Mouse (Mus musculus) cerebellum, postnatal 14 days (tissue): ENCODE measurements at regions not wholly inside any gene's neighbourhood (a gene's known extent, or its start where the extent isn't known, plus 50 kb on each side); places are given as distances from the start of the nearest gene placed in this dataset.

ENCODE experiments used
- DNase-seq, 2 experiments: peaks; one replicate each; pipeline ENCODE4 v3.0.0; 2021; ENCODE audit warnings: mixed read lengths in 2 of 2

- no peak for DNase-seq
Measured at GRCm38 (mm10) chr5:39159651-39160050, 283.0 kb upstream of the Clnk start.

DNA sequence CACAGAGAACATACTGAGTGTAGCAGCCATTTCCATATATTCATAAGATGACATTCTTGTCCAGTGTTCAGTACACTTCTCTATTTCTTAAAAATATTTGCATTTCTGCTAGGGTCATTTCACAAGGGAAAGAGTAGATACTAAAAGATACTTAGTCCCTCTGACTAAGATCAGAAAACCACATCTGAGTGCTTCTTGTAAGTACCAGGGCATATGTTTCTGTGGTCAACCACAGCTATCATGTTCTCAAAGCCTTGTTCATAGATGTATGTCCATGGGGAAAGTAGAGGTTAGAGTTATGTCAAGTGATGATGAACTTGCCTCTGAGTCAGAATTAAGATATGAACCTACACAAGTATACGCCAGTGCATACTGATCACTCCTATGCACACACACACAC lies 279.2 kb upstream of the Clnk start:
- DNase-seq = no peak

GRCm38 (mm10) chr5:39153291-39153794 lies 276.7 kb upstream of the Clnk start:
- DNase-seq = no peak

DNA sequence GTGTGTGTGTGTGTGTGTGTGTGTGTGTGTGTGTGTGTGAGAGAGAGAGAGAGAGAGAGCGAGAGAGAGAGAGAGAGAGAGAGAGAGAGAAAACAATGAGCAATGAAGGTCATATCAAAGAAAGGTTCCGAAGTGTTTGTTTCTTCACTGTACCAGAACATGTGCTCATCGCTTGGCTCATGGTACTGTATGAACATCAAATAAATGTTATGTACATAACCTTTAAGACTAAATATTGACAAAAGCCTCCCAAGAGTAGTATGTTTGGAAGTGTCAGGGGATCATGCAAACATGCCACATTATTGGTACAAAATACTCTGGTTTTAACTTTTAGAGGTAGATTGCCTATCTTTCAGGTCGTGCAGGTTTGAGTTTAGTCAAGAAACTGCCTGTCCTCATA lies 275.3 kb upstream of the Clnk start:
- DNase-seq = no peak

GRCm38 (mm10) chr5:39150891-39151290 lies 274.3 kb upstream of the Clnk start:
- DNase-seq = no peak

DNA sequence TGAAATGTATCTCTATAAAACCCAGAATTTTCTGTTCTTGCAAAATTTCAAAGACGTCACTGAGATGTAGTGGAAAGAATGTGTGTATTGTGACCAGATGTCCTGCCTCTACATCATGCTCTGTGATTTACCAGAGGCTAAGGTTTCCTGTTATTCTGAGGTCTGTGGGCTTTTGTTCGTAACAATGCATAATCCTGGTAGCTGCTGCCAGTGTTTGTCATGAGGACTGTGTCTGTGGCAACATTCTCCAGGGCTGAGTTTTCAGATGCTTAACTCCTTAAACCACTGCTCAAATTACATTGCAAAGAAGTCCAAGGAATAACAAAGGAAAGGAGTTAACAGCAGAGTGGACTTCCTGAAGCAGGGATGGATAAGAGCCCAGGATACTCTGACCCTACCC lies 269.0 kb upstream of the Clnk start:
- DNase-seq = no peak

DNA sequence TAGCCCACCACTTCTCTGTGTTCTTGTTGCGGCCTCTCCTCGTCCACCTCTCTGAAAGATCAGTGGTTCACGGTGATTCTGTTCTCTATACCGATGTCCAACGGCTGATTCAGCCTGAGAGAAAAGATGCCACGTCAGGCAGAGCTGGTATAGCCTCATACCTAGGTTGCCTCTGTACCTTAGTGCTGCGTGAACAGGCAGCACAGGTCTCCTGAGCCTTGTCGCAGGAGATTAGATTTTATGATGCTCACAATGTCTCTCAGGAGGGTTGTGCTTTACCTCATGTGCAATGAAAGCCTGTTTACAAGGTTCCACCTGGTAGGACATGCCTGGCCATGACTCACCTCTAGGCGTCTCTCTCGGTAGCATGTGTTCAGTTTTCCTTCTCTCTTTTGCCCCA lies 267.6 kb upstream of the Clnk start:
- DNase-seq = no peak

GRCm38 (mm10) chr5:39143648-39144047 lies 267.0 kb upstream of the Clnk start:
- peak; percentile 35 to 42 for DNase-seq

- DNase-seq = no peak
Measured at GRCm38 (mm10) chr5:39138375-39138774, 261.8 kb upstream of the Clnk start.

- no peak for DNase-seq
Measured at GRCm38 (mm10) chr5:39128931-39129330, 252.3 kb upstream of the Clnk start.

- DNase-seq = no peak
Measured at GRCm38 (mm10) chr5:39126833-39127232, 250.2 kb upstream of the Clnk start.

DNA sequence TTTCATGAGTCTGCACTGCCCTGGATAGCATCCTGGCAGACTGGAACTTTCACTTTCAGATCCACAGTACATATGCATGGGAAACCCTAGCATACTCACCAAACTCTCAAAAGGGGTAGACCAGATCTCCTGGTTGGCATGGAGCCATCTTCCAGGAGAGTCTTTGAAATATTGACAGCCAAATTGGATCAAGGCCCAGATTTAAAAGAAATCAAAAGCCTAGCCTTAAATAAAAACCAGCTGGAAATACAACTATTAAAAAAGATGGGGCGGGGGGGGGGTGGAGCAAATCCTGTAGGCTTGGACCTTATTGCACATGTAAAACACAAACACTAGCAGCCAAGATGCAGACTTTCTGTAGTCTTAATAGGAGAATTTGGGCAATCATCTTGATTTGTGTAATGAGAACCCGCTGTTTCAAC lies 249.7 kb upstream of the Clnk start:
- DNase-seq = peak; percentile 62 to 64

- no peak for DNase-seq
Measured at GRCm38 (mm10) chr5:39110336-39110735, 233.7 kb upstream of the Clnk start.

DNA sequence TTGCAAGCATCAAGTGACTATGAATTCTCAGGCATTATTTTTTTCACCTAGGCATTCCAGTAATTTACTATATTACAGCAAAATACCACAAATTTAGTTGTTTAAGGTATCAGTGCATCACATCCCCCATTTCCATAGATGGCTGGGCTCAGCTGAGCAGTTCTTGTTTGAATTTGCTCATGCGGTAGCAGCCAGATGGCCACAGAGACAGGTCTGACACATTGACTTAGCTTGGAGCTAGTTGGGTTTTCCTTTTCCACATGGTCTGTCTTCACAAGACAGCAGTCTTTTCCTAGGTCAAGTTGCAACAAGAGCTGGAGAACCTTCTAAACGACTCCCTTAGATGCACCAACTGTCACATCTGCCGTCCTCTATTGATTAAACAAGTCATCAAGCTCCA lies 232.9 kb upstream of the Clnk start:
- peak; percentile 24 to 46 for DNase-seq

GRCm38 (mm10) chr5:39099113-39099512 lies 222.5 kb upstream of the Clnk start:
- DNase-seq = peak in 1 of 2 experiments; percentile 23

DNA sequence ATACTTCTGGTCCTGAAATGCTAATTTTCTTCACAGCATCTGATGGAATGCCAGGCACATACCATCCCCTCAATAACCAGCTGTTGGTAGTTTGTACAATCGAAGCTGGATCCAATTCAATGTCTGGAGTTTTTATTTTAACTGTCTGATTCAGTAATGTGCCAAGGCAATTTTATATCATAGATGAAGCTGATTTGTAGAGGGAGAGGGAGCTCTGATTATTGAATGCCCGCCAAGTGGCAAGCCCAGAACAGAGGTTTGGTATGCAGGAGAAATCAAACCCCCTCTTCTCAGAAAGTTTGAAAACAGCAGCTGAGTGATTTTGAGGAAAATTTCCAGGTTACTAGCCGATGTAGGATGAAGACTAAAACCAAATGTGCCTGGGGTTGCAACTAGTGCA lies 218.3 kb upstream of the Clnk start:
- DNase-seq = no peak

GRCm38 (mm10) chr5:39076555-39077178 lies 200.1 kb upstream of the Clnk start:
- DNase-seq = peak; percentile 79 to 80

- DNase-seq = no peak
Measured at GRCm38 (mm10) chr5:39069683-39070082, 193.1 kb upstream of the Clnk start.

DNA sequence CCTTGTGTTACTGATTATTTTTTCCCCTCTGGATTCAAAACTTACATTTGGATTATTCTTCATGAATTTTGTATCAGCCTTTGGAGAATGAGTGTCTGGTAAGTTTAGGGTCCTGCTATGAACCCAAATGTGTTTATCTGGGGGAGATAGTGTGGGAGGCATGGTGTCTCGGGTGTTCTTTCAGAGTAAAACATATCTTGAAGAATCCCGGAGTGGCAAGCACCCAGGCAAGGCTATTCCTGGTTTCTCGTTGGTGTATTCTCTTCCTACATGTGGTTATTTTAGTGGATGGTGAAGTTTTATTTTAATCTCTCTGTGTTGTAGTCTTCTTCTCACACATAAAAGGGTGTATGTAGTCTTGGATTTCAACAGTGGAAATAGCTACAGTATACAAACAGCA lies 186.4 kb upstream of the Clnk start:
- no peak for DNase-seq

- DNase-seq = no peak
Measured at GRCm38 (mm10) chr5:39052490-39053250, 176.1 kb upstream of the Clnk start.

DNA sequence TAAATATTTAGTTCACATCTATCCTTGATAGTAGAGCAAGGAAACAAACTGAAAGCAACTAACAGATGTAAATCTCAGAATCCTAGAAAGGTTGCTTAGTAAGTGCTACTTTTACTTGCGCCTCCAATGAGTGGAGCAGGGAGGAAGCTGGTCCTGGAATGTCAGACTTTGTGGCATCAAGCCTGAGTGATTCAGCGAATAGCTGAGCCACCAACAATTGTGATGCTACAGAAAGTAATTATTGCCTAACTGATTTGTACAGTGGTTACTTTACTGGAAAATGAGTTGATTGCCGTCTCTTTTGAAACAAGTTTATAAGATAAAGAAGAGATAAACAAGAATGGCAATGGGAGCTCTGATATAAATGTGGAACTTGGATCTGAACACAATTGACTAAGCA lies 173.9 kb upstream of the Clnk start:
- DNase-seq = no peak

DNA sequence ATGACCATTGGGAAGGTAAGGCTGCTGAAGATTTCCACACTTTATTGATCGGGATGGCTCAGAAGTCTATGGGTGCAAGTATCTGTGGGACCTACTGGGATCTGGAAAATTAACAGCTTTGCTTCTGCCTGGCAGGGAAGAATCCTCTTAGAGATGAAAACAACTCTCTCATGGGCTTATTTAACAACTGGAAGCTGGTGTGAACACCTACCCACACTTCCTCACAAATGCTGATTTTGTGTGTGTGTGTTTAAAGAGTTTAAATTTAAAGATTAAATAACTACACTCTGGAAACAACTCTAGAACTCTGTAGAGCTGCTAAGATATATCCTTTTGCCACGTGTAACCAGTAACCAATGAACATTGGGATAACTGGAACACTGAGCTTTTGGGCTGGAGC lies 172.5 kb upstream of the Clnk start:
- DNase-seq = no peak

- DNase-seq = no peak
Measured at GRCm38 (mm10) chr5:39040467-39040866, 163.9 kb upstream of the Clnk start.

DNA sequence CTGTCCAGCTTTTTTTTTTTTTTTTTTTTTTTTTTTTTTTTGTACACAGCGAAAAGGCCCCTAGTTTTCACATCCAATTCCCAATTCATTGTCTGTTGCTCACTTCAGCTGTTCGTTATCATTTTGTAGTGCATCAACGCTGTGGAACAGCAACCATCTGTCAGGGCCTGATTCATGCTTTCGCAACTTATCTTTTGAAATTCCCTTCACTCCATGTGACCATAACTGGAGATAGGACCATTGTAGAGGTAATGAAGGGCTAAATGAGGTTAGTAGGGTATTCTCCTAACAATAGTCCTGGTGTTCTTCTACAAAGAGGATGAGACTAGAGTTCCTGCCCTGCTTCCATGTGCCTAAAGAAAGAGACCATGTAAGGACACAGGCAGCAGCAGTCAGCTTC lies 146.6 kb upstream of the Clnk start:
- DNase-seq = no peak
